Mouse (Mus musculus): ENCODE measurements around the gene Apaf1. TPM values are rescaled to one million over a fixed set of nuclear protein-coding genes. Genes with fewer than 3 reads are reported as not detected.

Gene Apaf1
- polyA plus RNA-seq, 2 experiments: 33.2 to 39.4 TPM

GRCm38 (mm10) chr10:90940521-90941520 lies 141.7 kb downstream of the Apaf1 start:
- H3K9me3 ChIP-seq (ENCODE audit: control insufficient read depth, low read length): no peaks in the 10 kb centered on the region
- no peak for ATAC-seq (ENCODE audit: low FRiP score, low read depth)
- DNase-seq (ENCODE audit: low spot score): no peak
- H3K4me2 ChIP-seq (replicated peaks; ENCODE audit: low read depth, low read length, severe bottlenecking): no peak overlapping the region
- no peak overlapping the region for H3K4me3 ChIP-seq (replicated peaks; ENCODE audit: low read length)
- H3K9ac ChIP-seq (ENCODE audit: low read depth, low read length, severe bottlenecking): no peak overlapping the region
- no peak overlapping the region for H3K27ac ChIP-seq (replicated peaks; ENCODE audit: low read depth, low read length)
- no peaks in the 10 kb centered on the region for H3K27me3 ChIP-seq (ENCODE audit: control insufficient read depth, insufficient read depth, low read length)
- no peak for TF ChIP-seq POLR2A (IDR thresholded peaks at IDR 0.05; ENCODE audit: borderline replicate concordance, extremely low read depth, insufficient read depth, insufficient read length)
- no peaks in the 10 kb centered on the region for H3K36me3 ChIP-seq (ENCODE audit: control insufficient read depth, insufficient read depth, low read length)
- 77% methylated on average over 15 of the region's 15 CpGs for WGBS
- no peaks in the 10 kb centered on the region for H3K4me1 ChIP-seq (ENCODE audit: control insufficient read depth, insufficient read depth, low read length)

Other genes with a start within 250 kb of the Apaf1 start
- 33.3 and 54.5 TPM in 2 replicates for gene Ikbip, start 170 bp upstream of the Apaf1 start, polyA plus RNA-seq (2012; rRNA removed)
- 79.2 and 82.5 TPM in 2 replicates for gene Ikbip, start 170 bp upstream of the Apaf1 start, polyA plus RNA-seq (2014; fragmentation: Nextera tagmentation; extraction: Ambion mirVana)
- gene Slc25a3, start 41.3 kb upstream of the Apaf1 start, polyA plus RNA-seq (2012; rRNA removed): 420 and 469 TPM in 2 replicates
- gene Slc25a3, start 41.3 kb upstream of the Apaf1 start, polyA plus RNA-seq (2014; fragmentation: Nextera tagmentation; extraction: Ambion mirVana): 458 and 481 TPM in 2 replicates
- 285 and 340 TPM in 2 replicates for gene Tmpo, start 98.5 kb upstream of the Apaf1 start, polyA plus RNA-seq (2012; rRNA removed)
- gene Tmpo, start 98.5 kb upstream of the Apaf1 start, polyA plus RNA-seq (2014; fragmentation: Nextera tagmentation; extraction: Ambion mirVana): 239 and 276 TPM in 2 replicates

Data from limb, embryonic 14.5 days (tissue).